Mouse (Mus musculus) bone marrow macrophage, adult 2 months (primary cell): ENCODE results near the gene Tmem169.

Experiments
- CTCF ChIP-seq: IDR thresholded peaks from 2 replicates; pipeline ENCODE4 v1.5.1; 2012; ENCODE audit warnings: low read depth, mild to moderate bottlenecking, low read length, moderate library complexity
- POLR2A ChIP-seq: IDR thresholded peaks from 2 replicates; pipeline ENCODE4 v1.6.1; 2012; ENCODE audit warnings: mild to moderate bottlenecking, low read depth, low read length, borderline replicate concordance

DNA sequence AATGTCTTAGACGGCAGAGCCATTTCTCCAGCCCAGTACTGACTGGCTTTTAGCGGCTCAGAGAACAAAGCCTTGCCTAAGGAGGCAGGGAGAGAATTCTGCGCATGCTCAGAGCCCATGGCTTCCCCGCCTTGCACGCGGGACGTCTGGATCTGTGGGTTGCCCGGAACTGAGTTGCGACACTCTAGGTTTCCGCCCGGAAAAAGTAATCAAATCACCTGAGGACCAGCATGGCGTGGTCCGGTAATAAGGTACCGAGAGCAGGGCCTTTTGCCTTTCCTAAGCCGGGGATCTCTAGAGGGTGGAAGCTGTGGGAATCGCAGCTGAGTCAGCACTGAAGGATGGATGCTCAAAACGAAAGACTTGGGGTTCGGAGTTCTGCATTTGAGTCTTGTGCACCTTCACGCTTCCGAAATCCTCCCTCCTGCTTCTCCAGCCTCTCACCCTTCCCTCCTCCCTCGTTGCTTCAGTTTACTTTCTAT is 23.2 kb downstream of the Tmem169 start, which contains the start of gene Xrcc5:
- TF ChIP-seq POLR2A, result no peak
- no peak for TF ChIP-seq CTCF
